Mouse (Mus musculus): Measurements from ENCODE around the gene Fcna. TPM values are rescaled to one million over a fixed set of nuclear protein-coding genes. Genes with fewer than 3 reads are reported as not detected.

The Fcna gene
- polyA plus RNA-seq, 1 experiment from 2014 or later = 1.3 TPM

DNA sequence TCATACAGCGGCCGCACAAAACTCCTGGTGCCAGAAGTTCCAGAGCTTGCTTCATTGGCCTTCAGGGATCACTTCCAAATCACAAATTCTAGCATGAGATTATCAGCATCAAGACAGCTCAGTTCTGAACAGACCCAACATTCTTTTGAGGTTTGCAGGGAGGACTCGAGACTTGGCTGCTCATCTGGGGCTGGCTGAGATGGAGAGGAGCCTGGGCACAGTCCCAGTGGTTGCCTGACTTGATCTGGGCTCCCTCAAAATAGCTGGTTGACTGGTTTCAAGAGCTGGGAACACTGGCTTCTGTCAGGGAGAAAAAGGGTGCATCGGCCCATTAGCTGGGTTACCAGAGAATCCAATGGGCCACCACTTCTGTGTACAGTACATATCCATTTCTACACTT is 28.9 kb upstream of the Fcna start:
- no peaks in the 10 kb centered on the region for H3K9me3 ChIP-seq (ENCODE audit: control insufficient read depth, low read length)
- H3K4me2 ChIP-seq = no peak overlapping the region
- H3K36me3 ChIP-seq (ENCODE audit: control insufficient read depth, insufficient read depth, low read length) = no peaks in the 10 kb centered on the region
- H3K9ac ChIP-seq (ENCODE audit: low read length) = no peak overlapping the region
- no peaks in the 10 kb centered on the region for H3K27me3 ChIP-seq (ENCODE audit: control insufficient read depth, insufficient read depth, low read length)
- no peaks in the 10 kb centered on the region for H3K4me1 ChIP-seq (ENCODE audit: control insufficient read depth, insufficient read depth, low read length)
- 87% methylated on average over 4 of the region's 4 CpGs for WGBS
- H3K4me3 ChIP-seq (ENCODE audit: low read depth, low read length) = no peak overlapping the region
- DNase-seq (ENCODE audit: low spot score, missing footprints) (no peak), ATAC-seq (ENCODE audit: low FRiP score) (no peak)
- H3K27ac ChIP-seq (ENCODE audit: low read depth, low read length) = no peak overlapping the region

DNA sequence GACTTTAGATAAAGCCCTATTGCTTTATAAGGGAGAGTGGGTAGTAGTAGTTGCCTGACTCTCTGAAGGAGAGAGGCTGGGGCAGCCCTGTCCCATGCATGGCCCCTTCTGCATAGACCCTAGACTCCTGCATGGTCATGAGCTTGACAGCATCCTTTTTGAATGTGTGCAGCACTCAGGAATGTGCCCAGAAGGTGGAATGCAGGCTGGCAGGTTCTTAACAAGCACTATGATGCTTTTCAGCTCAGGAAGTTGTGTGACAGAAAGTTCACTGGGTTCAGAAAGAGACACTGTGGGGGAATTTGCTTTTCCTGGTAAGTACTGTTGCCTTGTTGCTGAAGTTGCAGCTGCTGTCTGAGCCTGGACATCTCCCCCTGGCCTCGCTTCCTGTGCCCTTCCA is 26.7 kb upstream of the Fcna start:
- Histone ChIP-seq H3K4me3 (ENCODE audit: low read depth, low read length) (no peak overlapping the region), H3K27me3 (ENCODE audit: control insufficient read depth, insufficient read depth, low read length) (no peaks in the 10 kb centered on the region), H3K4me1 (ENCODE audit: control insufficient read depth, insufficient read depth, low read length) (no peaks in the 10 kb centered on the region), H3K9me3 (ENCODE audit: control insufficient read depth, low read length) (no peaks in the 10 kb centered on the region), H3K36me3 (ENCODE audit: control insufficient read depth, insufficient read depth, low read length) (no peaks in the 10 kb centered on the region), H3K9ac (ENCODE audit: low read length) (no peak overlapping the region), H3K27ac (ENCODE audit: low read depth, low read length) (no peak overlapping the region), H3K4me2 (no peak overlapping the region)
- no peak for ATAC-seq (ENCODE audit: low FRiP score)
- WGBS = 47% methylated on average over 1 of the region's 1 CpGs
- no peak for DNase-seq (ENCODE audit: low spot score, missing footprints)

- no peaks in the 10 kb centered on the region for H3K27me3 ChIP-seq (ENCODE audit: control insufficient read depth, insufficient read depth, low read length)
- WGBS = 83% methylated on average over 2 of the region's 2 CpGs
- H3K4me2 ChIP-seq = no peak within 1 kb of the TSS
- H3K4me3 ChIP-seq (ENCODE audit: low read depth, low read length) = no peak within 1 kb of the TSS
- DNase-seq (ENCODE audit: low spot score, missing footprints) (no peak), ATAC-seq (ENCODE audit: low FRiP score) (no peak)
- no peaks in the 10 kb centered on the region for H3K4me1 ChIP-seq (ENCODE audit: control insufficient read depth, insufficient read depth, low read length)
- H3K9me3 ChIP-seq (ENCODE audit: control insufficient read depth, low read length) = no peaks in the 10 kb centered on the region
- H3K36me3 ChIP-seq (ENCODE audit: control insufficient read depth, insufficient read depth, low read length) = no peaks in the 10 kb centered on the region
- no peak within 1 kb of the TSS for H3K9ac ChIP-seq (ENCODE audit: low read length)
- no peak within 1 kb of the TSS for H3K27ac ChIP-seq (ENCODE audit: low read depth, low read length)
Observed at GRCm38 (mm10) chr2:25652902-25653301, 25.1 kb upstream of the Fcna start, which contains the start of gene Lcn8. Gene Lcn8, plus strand, starts transcription at chr2:25653120.

GRCm38 (mm10) chr2:25639890-25640289 is 12.1 kb upstream of the Fcna start:
- Histone ChIP-seq H3K9me3 (ENCODE audit: control insufficient read depth, low read length) (no peaks in the 10 kb centered on the region), H3K4me3 (ENCODE audit: low read depth, low read length) (no peak overlapping the region), H3K4me1 (ENCODE audit: control insufficient read depth, insufficient read depth, low read length) (no peaks in the 10 kb centered on the region), H3K9ac (ENCODE audit: low read length) (no peak overlapping the region), H3K36me3 (ENCODE audit: control insufficient read depth, insufficient read depth, low read length) (no peaks in the 10 kb centered on the region), H3K4me2 (no peak overlapping the region), H3K27ac (ENCODE audit: low read depth, low read length) (no peak overlapping the region), H3K27me3 (ENCODE audit: control insufficient read depth, insufficient read depth, low read length) (no peaks in the 10 kb centered on the region)
- WGBS = 19% methylated on average over 6 of the region's 6 CpGs
- DNase-seq (ENCODE audit: low spot score, missing footprints) (peak; percentile 91), ATAC-seq (ENCODE audit: low FRiP score) (no peak)

DNA sequence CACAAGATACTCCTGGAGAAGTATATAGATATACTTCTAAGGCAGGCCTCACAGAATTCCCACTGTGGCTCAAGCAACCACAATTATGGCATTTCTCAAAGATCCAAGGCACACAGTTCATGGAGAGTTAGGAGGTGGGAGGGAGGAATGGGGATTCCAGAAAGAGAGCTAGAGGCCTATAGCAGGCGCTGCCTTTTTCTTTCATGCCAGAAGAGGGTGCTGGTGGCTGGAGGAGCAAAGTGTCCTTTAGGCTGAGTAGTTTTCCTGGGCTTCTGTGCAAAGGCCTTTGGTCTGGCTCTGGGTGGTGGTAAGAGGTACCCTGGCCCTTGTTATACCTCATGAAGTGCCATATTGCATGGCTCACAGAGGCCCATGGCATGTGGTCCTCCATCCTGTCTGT is 6.2 kb upstream of the Fcna start:
- no peaks in the 10 kb centered on the region for H3K9me3 ChIP-seq (ENCODE audit: control insufficient read depth, low read length)
- H3K27ac ChIP-seq (ENCODE audit: low read depth, low read length) = no peak overlapping the region
- H3K4me2 ChIP-seq = no peak overlapping the region
- H3K36me3 ChIP-seq (ENCODE audit: control insufficient read depth, insufficient read depth, low read length) = no peaks in the 10 kb centered on the region
- ATAC-seq (ENCODE audit: low FRiP score) = no peak
- no peaks in the 10 kb centered on the region for H3K27me3 ChIP-seq (ENCODE audit: control insufficient read depth, insufficient read depth, low read length)
- DNase-seq (ENCODE audit: low spot score, missing footprints) = no peak
- no peaks in the 10 kb centered on the region for H3K4me1 ChIP-seq (ENCODE audit: control insufficient read depth, insufficient read depth, low read length)
- no peak overlapping the region for H3K4me3 ChIP-seq (ENCODE audit: low read depth, low read length)
- WGBS = 26% methylated on average over 1 of the region's 1 CpGs
- no peak overlapping the region for H3K9ac ChIP-seq (ENCODE audit: low read length)

- WGBS = 83% methylated on average over 3 of the region's 3 CpGs
Observed at GRCm38 (mm10) chr2:25633616-25634015, 5.8 kb upstream of the Fcna start.

DNA sequence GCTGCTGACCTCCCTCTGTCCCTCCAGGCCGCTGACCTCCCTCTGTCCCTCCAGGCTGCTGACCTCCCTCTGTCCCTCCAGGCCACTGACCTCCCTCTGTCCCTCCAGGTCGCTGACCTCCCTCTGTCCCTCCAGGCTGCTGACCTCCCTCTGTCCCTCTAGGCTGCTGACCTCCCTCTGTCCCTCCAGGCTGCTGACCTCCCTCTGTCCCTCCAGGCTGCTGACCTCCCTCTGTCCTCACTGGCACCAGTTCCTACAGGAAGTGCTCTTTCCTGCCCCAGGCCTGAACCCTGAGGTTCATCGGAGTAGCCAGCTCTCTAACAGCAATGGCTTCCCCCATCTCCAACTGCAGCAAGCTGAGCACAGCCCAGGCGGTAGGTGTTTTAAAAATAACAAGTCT is 908 bp upstream of the Fcna start:
- no peak overlapping the region for H3K9ac ChIP-seq (ENCODE audit: low read length)
- H3K4me2 ChIP-seq = no peak overlapping the region
- no peaks in the 10 kb centered on the region for H3K36me3 ChIP-seq (ENCODE audit: control insufficient read depth, insufficient read depth, low read length)
- no peaks in the 10 kb centered on the region for H3K9me3 ChIP-seq (ENCODE audit: control insufficient read depth, low read length)
- H3K4me1 ChIP-seq (ENCODE audit: control insufficient read depth, insufficient read depth, low read length) = no peaks in the 10 kb centered on the region
- H3K4me3 ChIP-seq (ENCODE audit: low read depth, low read length) = no peak overlapping the region
- 52% methylated on average over 4 of the region's 4 CpGs for WGBS
- ATAC-seq (ENCODE audit: low FRiP score) (no peak), DNase-seq (ENCODE audit: low spot score, missing footprints) (no peak)
- no peak overlapping the region for H3K27ac ChIP-seq (ENCODE audit: low read depth, low read length)
- no peaks in the 10 kb centered on the region for H3K27me3 ChIP-seq (ENCODE audit: control insufficient read depth, insufficient read depth, low read length)

More at GRCm38 (mm10) chr2:25633616-25634015, 5.8 kb upstream of the Fcna start:
- Histone ChIP-seq H3K9ac (ENCODE audit: low read length) (no peak overlapping the region), H3K4me1 (ENCODE audit: control insufficient read depth, insufficient read depth, low read length) (no peaks in the 10 kb centered on the region), H3K36me3 (ENCODE audit: control insufficient read depth, insufficient read depth, low read length) (no peaks in the 10 kb centered on the region), H3K9me3 (ENCODE audit: control insufficient read depth, low read length) (no peaks in the 10 kb centered on the region), H3K27ac (ENCODE audit: low read depth, low read length) (no peak overlapping the region), H3K4me2 (no peak overlapping the region), H3K27me3 (ENCODE audit: control insufficient read depth, insufficient read depth, low read length) (no peaks in the 10 kb centered on the region), H3K4me3 (ENCODE audit: low read depth, low read length) (no peak overlapping the region)
- DNase-seq (ENCODE audit: low spot score, missing footprints) (no peak), ATAC-seq (ENCODE audit: low FRiP score) (no peak)

GRCm38 (mm10) chr2:25625986-25626385 is 1.8 kb downstream of the Fcna start:
- no peak overlapping the region for H3K9ac ChIP-seq (ENCODE audit: low read length)
- H3K4me3 ChIP-seq (ENCODE audit: low read depth, low read length) = no peak overlapping the region
- no peak overlapping the region for H3K27ac ChIP-seq (ENCODE audit: low read depth, low read length)
- no peaks in the 10 kb centered on the region for H3K9me3 ChIP-seq (ENCODE audit: control insufficient read depth, low read length)
- no peaks in the 10 kb centered on the region for H3K27me3 ChIP-seq (ENCODE audit: control insufficient read depth, insufficient read depth, low read length)
- ATAC-seq (ENCODE audit: low FRiP score) (no peak), DNase-seq (ENCODE audit: low spot score, missing footprints) (no peak)
- H3K36me3 ChIP-seq (ENCODE audit: control insufficient read depth, insufficient read depth, low read length) = no peaks in the 10 kb centered on the region
- H3K4me1 ChIP-seq (ENCODE audit: control insufficient read depth, insufficient read depth, low read length) = no peaks in the 10 kb centered on the region
- whole genome bisulfite sequencing = 81% methylated on average over 5 of the region's 5 CpGs
- H3K4me2 ChIP-seq = no peak overlapping the region

DNA sequence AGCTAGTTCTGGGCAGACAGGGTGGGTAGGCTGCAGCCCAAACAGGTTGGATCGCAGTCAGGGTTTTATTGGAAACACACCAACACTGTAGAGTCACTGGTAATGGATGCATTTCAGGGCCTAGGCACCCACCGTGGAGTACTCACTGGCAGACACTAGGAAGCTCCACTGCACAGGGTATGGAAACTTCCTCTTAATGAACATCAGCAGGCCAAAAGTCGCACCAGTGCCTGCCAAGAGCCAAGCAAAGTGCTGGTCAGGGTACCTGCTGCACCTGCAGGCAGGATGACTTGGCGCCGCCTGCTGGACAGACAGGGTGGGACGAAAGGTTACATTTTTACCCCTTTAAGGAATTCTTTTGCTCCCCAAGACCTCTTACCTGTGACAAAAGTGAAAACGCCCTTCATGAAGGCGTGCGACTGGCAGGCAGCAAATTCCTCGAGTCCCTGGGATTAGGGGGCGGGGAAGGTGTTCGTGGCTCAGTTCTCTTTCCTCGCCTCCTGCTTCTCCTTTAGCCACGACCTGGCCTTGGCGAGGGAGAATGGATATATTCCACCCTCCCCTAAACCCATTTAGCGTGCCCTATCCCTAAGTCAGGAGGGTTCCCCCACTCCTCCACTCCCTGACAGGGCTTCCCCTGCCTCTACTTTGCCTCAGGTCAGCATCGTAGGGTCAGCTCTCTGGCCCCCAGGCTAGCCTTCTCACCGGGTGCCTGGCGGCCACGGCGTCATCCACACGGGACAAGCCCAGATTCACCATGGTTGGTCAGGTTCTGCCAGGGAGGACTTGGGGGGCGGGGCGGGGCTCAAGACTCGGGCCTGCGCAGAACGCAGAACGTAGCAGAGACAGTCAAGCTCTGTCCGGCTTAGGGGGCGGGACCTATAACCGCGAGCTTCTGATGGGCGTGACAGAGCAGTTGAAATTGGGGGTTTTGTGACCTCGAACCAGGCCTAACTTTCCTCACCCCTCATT is 6.3 kb downstream of the Fcna start, which contains the start of gene Tmem141:
Gene Tmem141 (minus strand): TSS at position 777 of the 972 bp plus-strand sequence.
- ATAC-seq (ENCODE audit: low FRiP score) (peak; percentile 93), DNase-seq (ENCODE audit: low spot score, missing footprints) (peak; percentile 97)
- no peak within 1 kb of the TSS for H3K27ac ChIP-seq (ENCODE audit: low read depth, low read length)

More for the DNA sequence above, 6.3 kb downstream of the Fcna start, which contains the start of gene Tmem141:
- H3K9ac ChIP-seq (ENCODE audit: low read length) = peak within 1 kb of the TSS; percentile 46
- H3K36me3 ChIP-seq (ENCODE audit: control insufficient read depth, insufficient read depth, low read length) = no peaks in the 10 kb centered on the region
- H3K4me1 ChIP-seq (ENCODE audit: control insufficient read depth, insufficient read depth, low read length) = no peaks in the 10 kb centered on the region
- peak within 1 kb of the TSS; percentile 58 for H3K4me2 ChIP-seq
- H3K9me3 ChIP-seq (ENCODE audit: control insufficient read depth, low read length) = no peaks in the 10 kb centered on the region
- 5% methylated on average over 34 of the region's 34 CpGs for WGBS
- H3K27me3 ChIP-seq (ENCODE audit: control insufficient read depth, insufficient read depth, low read length) = peaks cover 10% of the 10 kb centered on the region
- peak within 1 kb of the TSS; percentile 35 for H3K4me3 ChIP-seq (ENCODE audit: low read depth, low read length)

Data from midbrain, embryonic 11.5 days (tissue).